In genomic region chr7:25172669-25173068, GRCm38 (mm10) we compare ENCODE assay signal across 18 mouse cellular contexts. TPM values are rescaled to one million over a fixed set of nuclear protein-coding genes. Genes with fewer than 3 reads are reported as not detected.
DNase-seq lines count a peak whose midpoint lies in the region; ATAC-seq lines count a peak whose summit lies in the region.
"Had no signal": no experiment of that assay in that cellular context is flagged by ENCODE, and none has a peak within 500 bp of the region (broad histone marks: within the 10 kb centered on the region; RNA-seq: fewer than 3 reads in every experiment).

No protein-coding gene starts in this region.

- no peaks in the 10 kb centered on the region for H3K9me3 ChIP-seq in megakaryocyte, embryonic 14.5 days
- no peaks in the 10 kb centered on the region for H3K9me3 ChIP-seq in hindbrain, embryonic 13.5 days
- no peaks in the 10 kb centered on the region for H3K9me3 ChIP-seq in midbrain, embryonic 13.5 days
- no peaks in the 10 kb centered on the region for H3K9me3 ChIP-seq in neural tube, embryonic 15.5 days (replicated peaks)

- peaks cover 23% of the 10 kb centered on the region for H3K27me3 ChIP-seq in megakaryocyte, embryonic 14.5 days (replicated peaks)
- 0 out of 2 replicates have a peak, but pooled peaks cover 7% of the 10 kb centered on the region for H3K27me3 ChIP-seq in hindbrain, embryonic 13.5 days
- H3K27me3 ChIP-seq in midbrain, embryonic 13.5 days: no peaks in the 10 kb centered on the region
- no peaks in the 10 kb centered on the region for H3K27me3 ChIP-seq in neural tube, embryonic 15.5 days (replicated peaks)

- no peak for DNase-seq in ovary, postnatal 14 days (ENCODE audit: low spot score)
- DNase-seq: cerebellum, adult 9-10 months; heart, postnatal 10 days; kidney, adult 8-10 months; kidney, postnatal 14 days; liver, postnatal 0 days; lung, postnatal 14 days; spleen, adult 18-20 months; thymus, postnatal 25 days had no signal

- H3K4me3 ChIP-seq in megakaryocyte, embryonic 14.5 days (replicated peaks): peak overlapping the region; percentile 48
- H3K4me3 ChIP-seq in hindbrain, embryonic 13.5 days: no peak overlapping the region
- no peak overlapping the region for H3K4me3 ChIP-seq in midbrain, embryonic 13.5 days (replicated peaks)
- no peak overlapping the region for H3K4me3 ChIP-seq in neural tube, embryonic 15.5 days (replicated peaks)
- H3K4me3 ChIP-seq: layer of hippocampus, adult 2 months had no signal

- H3K9ac ChIP-seq in hindbrain, embryonic 13.5 days: peak overlapping the region; percentile 68
- peak overlapping the region; percentile 55 for H3K9ac ChIP-seq in midbrain, embryonic 13.5 days (replicated peaks)
- H3K9ac ChIP-seq in neural tube, embryonic 15.5 days (replicated peaks): no peak overlapping the region
- H3K9ac ChIP-seq: liver, postnatal 0 days had no signal

- peaks cover 98% of the 10 kb centered on the region for H3K4me1 ChIP-seq in megakaryocyte, embryonic 14.5 days
- H3K4me1 ChIP-seq in hindbrain, embryonic 13.5 days (replicated peaks): peaks cover 72% of the 10 kb centered on the region
- peaks cover 76% of the 10 kb centered on the region for H3K4me1 ChIP-seq in midbrain, embryonic 13.5 days (replicated peaks)
- peaks cover 47% of the 10 kb centered on the region for H3K4me1 ChIP-seq in neural tube, embryonic 15.5 days

- H3K4me2 ChIP-seq in hindbrain, embryonic 13.5 days: peak overlapping the region; percentile 41
- H3K4me2 ChIP-seq in midbrain, embryonic 13.5 days (replicated peaks): peak overlapping the region; percentile 83
- 0 out of 2 replicates have a peak overlapping the region, but pooled peaks have one; percentile 11 for H3K4me2 ChIP-seq in neural tube, embryonic 15.5 days
- H3K4me2 ChIP-seq: heart, embryonic 11.5 days had no signal

- WGBS in hindbrain, embryonic 13.5 days: 22% methylated on average over 5 of the region's 5 CpGs
- WGBS in midbrain, embryonic 13.5 days: 13% methylated on average over 5 of the region's 5 CpGs
- WGBS in neural tube, embryonic 15.5 days: 22% methylated on average over 5 of the region's 5 CpGs

- no peak for ATAC-seq in megakaryocyte, adult 5-6 weeks (ENCODE audit: poor library complexity, severe bottlenecking)
- no peak for ATAC-seq in hindbrain, embryonic 13.5 days (ENCODE audit: low FRiP score)
- ATAC-seq in midbrain, embryonic 13.5 days: no peak
- no peak for ATAC-seq in neural tube, embryonic 15.5 days (ENCODE audit: low FRiP score)
- no peak for ATAC-seq in CD4-positive, CD25-positive, alpha-beta regulatory T cell, adult 4 months
- ATAC-seq in inflammation-experienced regulatory T-cells, adult 6 months: no peak
- ATAC-seq: liver, postnatal 0 days had no signal

- peaks cover 44% of the 10 kb centered on the region for H3K36me3 ChIP-seq in megakaryocyte, embryonic 14.5 days (replicated peaks; ENCODE audit: low read length)
- no peaks in the 10 kb centered on the region for H3K36me3 ChIP-seq in hindbrain, embryonic 13.5 days
- no peaks in the 10 kb centered on the region for H3K36me3 ChIP-seq in midbrain, embryonic 13.5 days
- no peaks in the 10 kb centered on the region for H3K36me3 ChIP-seq in neural tube, embryonic 15.5 days

- H3K27ac ChIP-seq in hindbrain, embryonic 13.5 days: peak overlapping the region; percentile 99
- H3K27ac ChIP-seq in midbrain, embryonic 13.5 days: peak overlapping the region; percentile 99
- H3K27ac ChIP-seq in neural tube, embryonic 15.5 days (replicated peaks): peak overlapping the region; percentile 39
- H3K27ac ChIP-seq: layer of hippocampus, adult 2 months had no signal

RNA-seq across cellular contexts. Expression of gene Pou2f2, which starts 6.9 kb away (rescaled TPM):
- 141 and 174 TPM in 2 replicates for polyA plus RNA-seq in megakaryocyte, embryonic 14.5 days (2012; ENCODE audit: insufficient read depth, low replicate concordance)
- 30.1 and 31.6 TPM in 2 replicates for total RNA-seq in megakaryocyte, adult 5-6 weeks (2015)
- 5.2 and 6.1 TPM in 2 replicates for total RNA-seq in megakaryocyte, adult 5-6 weeks (2017)
- polyA plus RNA-seq in hindbrain, embryonic 13.5 days (2015; fragmentation: Nextera tagmentation; extraction: Ambion mirVana): 33.2 and 39.7 TPM in 2 replicates
- 56.2 and 62.0 TPM in 2 replicates for polyA plus RNA-seq in midbrain, embryonic 13.5 days (2015; fragmentation: Nextera tagmentation; extraction: Ambion mirVana)
- polyA plus RNA-seq in neural tube, embryonic 15.5 days (2015; fragmentation: Nextera tagmentation; extraction: Ambion mirVana): 19.5 and 24.1 TPM in 2 replicates
- polyA plus RNA-seq in CD4-positive, CD25-positive, alpha-beta regulatory T cell, adult 4 months (2017; shearing (Covaris generic)): 10 to 100 TPM; 25.9 to 29.4 TPM
- 10 to 100 TPM; 18.1 to 32.0 (median 30.0) TPM for polyA plus RNA-seq in inflammation-experienced regulatory T-cells, adult 6 months (2017; shearing (Covaris generic))

RNA-seq across cellular contexts. Expression of gene Dedd2, which starts 47.7 kb away (rescaled TPM):
- polyA plus RNA-seq in megakaryocyte, embryonic 14.5 days (2012; ENCODE audit: insufficient read depth, low replicate concordance): 16.7 and 34.3 TPM in 2 replicates
- 14.5 and 19.7 TPM in 2 replicates for total RNA-seq in megakaryocyte, adult 5-6 weeks (2015)
- total RNA-seq in megakaryocyte, adult 5-6 weeks (2017): 17.8 and 18.8 TPM in 2 replicates
- 14.0 and 15.4 TPM in 2 replicates for polyA plus RNA-seq in hindbrain, embryonic 13.5 days (2015; fragmentation: Nextera tagmentation; extraction: Ambion mirVana)
- polyA plus RNA-seq in midbrain, embryonic 13.5 days (2015; fragmentation: Nextera tagmentation; extraction: Ambion mirVana): 12.5 and 13.3 TPM in 2 replicates
- polyA plus RNA-seq in neural tube, embryonic 15.5 days (2015; fragmentation: Nextera tagmentation; extraction: Ambion mirVana): 16.7 and 17.7 TPM in 2 replicates
- 10 to 100 TPM; 23.6 to 29.8 TPM for polyA plus RNA-seq in CD4-positive, CD25-positive, alpha-beta regulatory T cell, adult 4 months (2017; shearing (Covaris generic))
- polyA plus RNA-seq in inflammation-experienced regulatory T-cells, adult 6 months (2017; shearing (Covaris generic)): 10 to 100 TPM; 24.6 to 26.2 (median 25.0) TPM

RNA-seq across cellular contexts. Expression of gene Zfp526, which starts 48.6 kb away (rescaled TPM):
- 4.8 and 8.9 TPM in 2 replicates for polyA plus RNA-seq in megakaryocyte, embryonic 14.5 days (2012; ENCODE audit: insufficient read depth, low replicate concordance)
- total RNA-seq in megakaryocyte, adult 5-6 weeks (2015): 7.2 and 7.6 TPM in 2 replicates
- 5.2 and 8.3 TPM in 2 replicates for total RNA-seq in megakaryocyte, adult 5-6 weeks (2017)
- polyA plus RNA-seq in hindbrain, embryonic 13.5 days (2015; fragmentation: Nextera tagmentation; extraction: Ambion mirVana): 1.6 and 1.9 TPM in 2 replicates
- 2.2 and 2.6 TPM in 2 replicates for polyA plus RNA-seq in midbrain, embryonic 13.5 days (2015; fragmentation: Nextera tagmentation; extraction: Ambion mirVana)
- polyA plus RNA-seq in neural tube, embryonic 15.5 days (2015; fragmentation: Nextera tagmentation; extraction: Ambion mirVana): 1.7 and 2.3 TPM in 2 replicates
- polyA plus RNA-seq in CD4-positive, CD25-positive, alpha-beta regulatory T cell, adult 4 months (2017; shearing (Covaris generic)): 1 to 10 TPM; 2.8 to 3.0 TPM
- 1 to 10 TPM; 2.2 to 4.0 (median 2.5) TPM for polyA plus RNA-seq in inflammation-experienced regulatory T-cells, adult 6 months (2017; shearing (Covaris generic))

Comparison
In these comparisons a context has a peak if more than half of its experiments do, and no peak if none do; other contexts are left out.
1. H3K27ac ChIP-seq: peak in every context shown above with its lines; median percentile 99 in hindbrain, embryonic 13.5 days; 99 in midbrain, embryonic 13.5 days; 39 in neural tube, embryonic 15.5 days.
2. H3K4me2 ChIP-seq: peak in every context shown above with its lines; median percentile 83 in midbrain, embryonic 13.5 days; 41 in hindbrain, embryonic 13.5 days; 11 in neural tube, embryonic 15.5 days.